Mouse (Mus musculus) hindbrain, embryonic 16.5 days (tissue): ENCODE measurements around the gene Ect2. TPM values are rescaled to one million over a fixed set of nuclear protein-coding genes. Genes with fewer than 3 reads are reported as not detected.

Experiments
- ATAC-seq: fragments of 200-750 bp; cut with Nextera tagmentation; 2 replicates; pipeline ENCODE4 v1.8.0; 2017; ENCODE audit warnings: moderate TSS enrichment, moderate library complexity
- H3K27ac ChIP-seq: fragments of 300-500 bp; sonication (generic); 2 replicates; pipeline ENCODE4 v1.5.1; 2014; ENCODE audit warnings: low read depth, mild to moderate bottlenecking, control low read depth, low read length, moderate library complexity
- H3K27me3 ChIP-seq: fragments of 300-500 bp; sonication (generic); replicated peaks from 2 replicates; pipeline ENCODE4 v1.6.1; 2014; ENCODE audit warnings: low read length; ENCODE audit not compliant: control insufficient read depth, insufficient read depth
- H3K36me3 ChIP-seq: fragments of 300-500 bp; sonication (generic); 2 replicates; pipeline ENCODE4 v1.6.1; 2014; ENCODE audit warnings: mild to moderate bottlenecking, low read length, moderate library complexity, mixed read lengths; ENCODE audit not compliant: control insufficient read depth, insufficient read depth
- H3K4me1 ChIP-seq: fragments of 300-500 bp; sonication (generic); 2 replicates; pipeline ENCODE4 v1.6.1; 2014; ENCODE audit warnings: low read depth, low read length; ENCODE audit not compliant: control insufficient read depth, insufficient read depth
- H3K4me2 ChIP-seq: fragments of 300-500 bp; sonication (generic); 2 replicates; pipeline ENCODE4 v1.6.1; 2014; ENCODE audit warnings: mild to moderate bottlenecking, low read length, control low read depth, moderate library complexity
- H3K4me3 ChIP-seq: fragments of 300-500 bp; sonication (generic); 2 replicates; pipeline ENCODE4 v1.5.1; 2014; ENCODE audit warnings: mild to moderate bottlenecking, low read length, control low read depth, moderate library complexity
- H3K9ac ChIP-seq: fragments of 300-500 bp; sonication (generic); 2 replicates; pipeline ENCODE4 v1.6.1; 2014; ENCODE audit warnings: low read depth, mild to moderate bottlenecking, control low read depth, low read length, moderate library complexity
- H3K9me3 ChIP-seq: fragments of 300-500 bp; sonication (generic); 2 replicates; pipeline ENCODE4 v1.6.1; 2014; ENCODE audit warnings: mild to moderate bottlenecking, low read length, moderate library complexity; ENCODE audit not compliant: control insufficient read depth
- WGBS: fragments of 180-500 bp; shearing (Covaris S2); extraction: QIAGEN DNeasy Blood & Tissue Kit; methylation state at CpG from one replicate; pipeline ENCODE4 v1.1.7; 2014; 5-methylcytosine and 5-hydroxymethylcytosine counted together
- polyA plus RNA-seq: library from polyadenylated mRNA; unstranded; fragments of >200 nt; fragmentation: Nextera tagmentation; extraction: Ambion mirVana; gene quantifications from 2 replicates; pipeline ENCODE4 v1.2.1, GENCODE M21; 2015

Ect2 gene
- polyA plus RNA-seq, 1 experiment from 2014 or later, result 10.5 TPM

DNA sequence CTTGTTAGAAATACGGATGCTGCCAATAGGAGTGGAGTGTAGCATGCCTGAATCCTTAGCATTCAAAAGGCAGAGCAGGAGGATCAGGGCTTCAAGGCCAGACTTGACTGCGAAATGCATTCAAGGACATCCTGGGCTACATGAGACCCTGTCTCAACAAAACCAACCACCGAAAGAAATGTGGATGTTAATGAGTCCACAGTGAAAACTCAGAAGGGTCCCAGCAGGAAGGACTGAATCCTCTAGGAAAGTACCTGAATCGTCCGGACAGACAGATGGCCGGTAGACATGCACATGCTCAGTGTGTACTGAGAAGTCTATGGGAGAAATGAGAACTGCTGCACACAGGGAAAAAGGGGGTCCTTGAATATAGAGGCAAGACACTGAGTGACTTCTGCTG is 67.5 kb downstream of the Ect2 start:
- no peaks in the 10 kb centered on the region for H3K36me3 ChIP-seq
- H3K27ac ChIP-seq, result no peak overlapping the region
- H3K27me3 ChIP-seq, result no peaks in the 10 kb centered on the region
- no peak for ATAC-seq
- no peak overlapping the region for H3K9ac ChIP-seq
- no peaks in the 10 kb centered on the region for H3K4me1 ChIP-seq
- H3K4me2 ChIP-seq, result no peak overlapping the region
- H3K9me3 ChIP-seq, result no peaks in the 10 kb centered on the region
- 97% methylated on average over 6 of the region's 6 CpGs for WGBS
- H3K4me3 ChIP-seq, result no peak overlapping the region

DNA sequence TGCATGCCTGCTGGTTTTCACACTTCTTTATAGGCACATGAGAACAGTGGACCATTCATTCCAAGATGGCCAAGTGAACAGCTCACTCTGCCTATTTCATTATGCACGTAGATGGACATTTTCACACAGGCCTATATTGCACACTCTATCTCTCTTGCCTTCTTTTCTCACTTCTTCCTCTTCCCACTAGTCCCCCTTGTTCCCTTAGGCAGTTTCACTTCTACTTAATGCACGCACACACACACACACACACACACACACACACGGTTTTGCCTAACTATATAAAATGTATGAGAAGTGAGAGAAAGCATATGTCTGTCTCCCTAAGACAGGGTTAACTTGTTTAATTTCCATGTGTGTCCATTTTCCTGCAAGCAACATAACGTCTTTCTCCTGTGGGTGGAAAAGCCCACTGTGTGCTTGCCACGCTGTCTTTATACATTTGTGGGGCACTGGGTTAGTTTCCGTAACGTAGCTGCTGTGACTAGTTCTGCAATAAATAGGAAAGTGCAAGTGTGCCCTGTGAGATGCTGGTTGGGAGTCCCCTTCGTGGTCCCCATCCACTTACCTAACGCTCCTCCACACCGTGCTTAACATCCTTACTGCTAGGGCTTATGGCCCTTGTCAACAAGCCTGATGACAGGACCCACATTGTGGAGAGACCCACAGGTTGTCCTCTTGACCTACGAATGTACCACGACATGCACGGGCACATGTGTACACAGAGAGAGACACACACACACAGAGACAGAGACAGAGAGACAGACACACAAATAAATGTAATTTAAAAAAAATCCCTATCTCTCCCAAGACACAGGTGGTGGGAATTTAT is 72.2 kb downstream of the Ect2 start:
- WGBS, result 88% methylated on average over 13 of the region's 13 CpGs
- Histone ChIP-seq H3K9me3 (no peaks in the 10 kb centered on the region), H3K4me1 (no peaks in the 10 kb centered on the region), H3K4me2 (no peak overlapping the region), H3K9ac (no peak overlapping the region), H3K27me3 (no peaks in the 10 kb centered on the region), H3K27ac (no peak overlapping the region), H3K4me3 (no peak overlapping the region), H3K36me3 (no peaks in the 10 kb centered on the region)
- ATAC-seq, result no peak

DNA sequence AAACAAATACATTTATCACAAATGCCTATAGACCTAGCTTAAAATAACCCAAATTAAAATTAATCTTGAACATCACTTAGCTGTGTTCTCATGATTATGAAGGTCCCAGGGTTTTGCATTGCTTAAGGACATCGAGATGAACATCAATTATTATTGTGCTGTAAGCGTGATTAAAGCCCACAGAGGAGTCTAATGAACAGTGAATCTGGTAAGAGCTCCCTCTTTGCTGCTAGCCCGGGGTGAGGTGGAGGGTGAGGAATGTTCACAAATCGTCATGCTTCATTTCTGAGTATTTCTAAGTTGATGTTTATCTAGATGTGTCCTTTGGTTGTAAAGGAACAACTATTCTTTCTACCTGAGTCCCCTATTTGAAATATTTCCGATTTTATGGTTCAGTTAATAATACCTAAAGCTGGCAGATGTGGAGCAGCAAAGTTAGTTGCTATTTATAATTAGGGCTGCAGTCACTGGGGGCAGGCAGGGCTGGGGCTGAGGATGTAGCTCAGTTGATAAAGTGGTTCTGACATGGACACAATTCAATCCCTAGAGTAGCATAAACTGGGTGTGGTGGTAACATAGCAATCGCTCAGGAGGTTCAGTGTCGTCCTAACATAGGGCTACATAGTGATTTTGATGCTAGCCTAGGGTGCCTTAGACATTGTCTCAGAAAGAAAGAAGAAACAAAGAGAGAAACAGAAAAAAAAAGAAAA is 73.5 kb downstream of the Ect2 start:
- H3K27ac ChIP-seq, result no peak overlapping the region
- H3K4me2 ChIP-seq, result no peak overlapping the region
- 64% methylated on average over 7 of the region's 7 CpGs for WGBS
- no peak overlapping the region for H3K9ac ChIP-seq
- no peaks in the 10 kb centered on the region for H3K4me1 ChIP-seq
- H3K36me3 ChIP-seq, result no peaks in the 10 kb centered on the region
- H3K4me3 ChIP-seq, result no peak overlapping the region
- H3K27me3 ChIP-seq, result no peaks in the 10 kb centered on the region
- H3K9me3 ChIP-seq, result no peaks in the 10 kb centered on the region
- ATAC-seq, result no peak

DNA sequence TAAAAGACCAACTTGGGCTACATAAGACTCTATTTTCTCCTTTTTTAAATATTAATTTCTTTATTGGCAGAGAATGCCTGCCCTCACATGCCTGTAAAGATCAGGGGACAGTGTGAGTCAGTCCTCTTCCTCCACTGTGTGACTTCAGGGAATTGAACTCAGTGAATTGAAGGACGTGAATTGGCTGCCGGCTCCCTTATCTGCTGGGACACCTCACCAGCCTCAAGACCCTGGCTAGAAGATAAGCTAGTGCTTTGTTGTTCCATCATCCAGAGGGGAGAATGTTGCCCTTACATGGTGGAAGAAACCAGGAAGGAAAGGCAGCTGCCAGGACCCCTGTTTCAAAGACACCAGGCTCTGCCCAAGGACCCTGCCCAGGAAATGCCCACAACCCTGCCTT is 79.8 kb downstream of the Ect2 start:
- Histone ChIP-seq H3K9me3 (no peaks in the 10 kb centered on the region), H3K9ac (no peak overlapping the region), H3K36me3 (no peaks in the 10 kb centered on the region), H3K27me3 (no peaks in the 10 kb centered on the region), H3K4me1 (no peaks in the 10 kb centered on the region), H3K4me3 (no peak overlapping the region), H3K27ac (no peak overlapping the region), H3K4me2 (no peak overlapping the region)
- no peak for ATAC-seq
- 94% methylated on average over 2 of the region's 2 CpGs for WGBS

DNA sequence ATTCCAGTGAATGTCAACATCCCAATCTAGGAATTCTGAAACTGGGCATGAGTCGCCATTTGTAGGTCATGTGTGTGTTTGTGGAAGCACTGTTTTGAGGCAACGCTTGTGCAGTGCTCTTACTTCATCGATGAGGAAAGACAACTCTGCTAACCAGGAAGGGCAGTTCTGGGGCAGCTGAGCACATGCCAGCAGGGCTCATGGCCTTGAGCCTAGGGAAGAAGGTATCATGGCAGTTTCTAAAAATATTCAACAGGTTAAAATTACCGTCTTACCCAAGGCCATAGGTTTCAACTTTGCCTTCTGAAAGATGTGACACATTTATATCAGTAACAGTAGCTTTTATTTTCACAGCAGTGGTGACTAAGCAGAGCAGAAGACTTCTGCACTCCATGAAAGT is 82.0 kb downstream of the Ect2 start:
- ATAC-seq, result no peak
- 92% methylated on average over 4 of the region's 4 CpGs for WGBS
- no peak overlapping the region for H3K4me3 ChIP-seq
- H3K9ac ChIP-seq, result no peak overlapping the region
- H3K27me3 ChIP-seq, result no peaks in the 10 kb centered on the region
- H3K27ac ChIP-seq, result no peak overlapping the region
- H3K4me2 ChIP-seq, result no peak overlapping the region
- H3K36me3 ChIP-seq, result no peaks in the 10 kb centered on the region
- H3K9me3 ChIP-seq, result no peaks in the 10 kb centered on the region
- H3K4me1 ChIP-seq, result no peaks in the 10 kb centered on the region

DNA sequence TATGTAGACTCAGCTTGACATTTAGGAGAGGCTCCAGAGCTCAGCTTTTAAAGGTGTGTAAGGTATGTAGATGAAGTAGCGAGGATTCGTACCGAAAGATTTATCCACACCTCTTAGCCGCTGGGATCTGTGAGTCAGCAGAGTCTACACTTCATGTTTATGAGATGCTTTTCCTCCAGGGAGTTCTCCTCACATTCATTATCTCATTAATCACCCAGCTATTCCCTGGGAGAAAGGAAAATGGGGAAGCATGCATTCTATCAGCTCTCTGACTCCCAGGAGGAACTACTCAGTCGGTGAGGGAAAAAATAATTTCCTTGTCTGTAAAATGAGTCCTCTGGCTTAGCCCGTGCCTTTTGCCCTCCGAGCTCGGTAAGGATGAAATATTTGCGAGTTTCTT is 83.3 kb downstream of the Ect2 start:
- Histone ChIP-seq H3K27ac (peak overlapping the region; percentile 29; the same call in 1 of the 2 replicates), H3K4me3 (no peak overlapping the region), H3K4me2 (peak overlapping the region; percentile 23; the same call in 1 of the 2 replicates), H3K9me3 (no peaks in the 10 kb centered on the region), H3K36me3 (no peaks in the 10 kb centered on the region), H3K4me1 (no peaks in the 10 kb centered on the region), H3K9ac (no peak overlapping the region), H3K27me3 (no peaks in the 10 kb centered on the region)
- ATAC-seq, result peak; percentile 24; the same call in 1 of the 2 replicates
- WGBS, result 62% methylated on average over 9 of the region's 9 CpGs

DNA sequence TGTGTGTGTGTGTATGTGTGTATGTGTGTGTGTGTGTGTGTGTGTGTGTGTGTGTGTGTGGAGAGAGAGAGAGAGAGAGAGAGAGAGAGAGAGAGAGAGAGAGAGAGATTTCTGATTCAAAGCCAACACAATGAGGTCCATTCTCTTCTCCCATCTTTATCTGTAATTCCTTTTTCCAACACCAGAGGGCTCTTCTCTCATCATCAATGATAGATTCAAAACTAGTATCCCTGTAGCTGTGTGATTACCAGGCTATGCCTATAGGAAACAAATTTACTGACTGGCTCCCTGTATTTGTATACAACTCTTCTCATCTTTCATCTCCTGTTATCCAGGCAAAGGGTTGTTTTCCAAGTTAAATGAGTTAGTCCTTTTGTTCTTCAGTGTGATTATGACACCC is 86.5 kb downstream of the Ect2 start:
- Histone ChIP-seq H3K4me2 (no peak overlapping the region), H3K4me3 (no peak overlapping the region), H3K9ac (no peak overlapping the region), H3K27me3 (no peaks in the 10 kb centered on the region), H3K9me3 (no peaks in the 10 kb centered on the region), H3K27ac (no peak overlapping the region), H3K36me3 (no peaks in the 10 kb centered on the region), H3K4me1 (no peaks in the 10 kb centered on the region)
- ATAC-seq, result no peak

DNA sequence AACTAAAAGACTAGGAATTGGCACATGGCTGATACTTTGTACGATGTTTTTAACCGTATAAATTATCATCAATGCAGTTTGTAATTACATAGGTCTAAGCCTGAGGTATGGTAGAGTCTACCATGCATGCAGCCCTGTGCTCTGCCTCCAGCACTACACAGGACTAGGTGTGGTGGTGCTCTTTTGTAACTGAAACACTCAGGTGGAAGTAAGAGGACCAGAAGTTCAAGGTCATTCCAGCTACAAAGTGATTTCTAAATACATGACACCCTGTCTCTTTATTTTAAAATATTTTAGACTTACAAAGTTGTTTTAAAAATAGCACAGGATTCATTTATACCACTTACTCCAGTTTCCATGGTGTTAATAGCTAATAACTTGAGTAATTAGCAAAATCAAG is 88.8 kb downstream of the Ect2 start:
- no peak overlapping the region for H3K27ac ChIP-seq
- no peak overlapping the region for H3K4me2 ChIP-seq
- H3K27me3 ChIP-seq, result no peaks in the 10 kb centered on the region
- no peaks in the 10 kb centered on the region for H3K4me1 ChIP-seq
- H3K4me3 ChIP-seq, result no peak overlapping the region
- H3K9ac ChIP-seq, result no peak overlapping the region
- no peak for ATAC-seq
- H3K36me3 ChIP-seq, result no peaks in the 10 kb centered on the region
- WGBS, result 89% methylated on average over 2 of the region's 2 CpGs
- no peaks in the 10 kb centered on the region for H3K9me3 ChIP-seq

DNA sequence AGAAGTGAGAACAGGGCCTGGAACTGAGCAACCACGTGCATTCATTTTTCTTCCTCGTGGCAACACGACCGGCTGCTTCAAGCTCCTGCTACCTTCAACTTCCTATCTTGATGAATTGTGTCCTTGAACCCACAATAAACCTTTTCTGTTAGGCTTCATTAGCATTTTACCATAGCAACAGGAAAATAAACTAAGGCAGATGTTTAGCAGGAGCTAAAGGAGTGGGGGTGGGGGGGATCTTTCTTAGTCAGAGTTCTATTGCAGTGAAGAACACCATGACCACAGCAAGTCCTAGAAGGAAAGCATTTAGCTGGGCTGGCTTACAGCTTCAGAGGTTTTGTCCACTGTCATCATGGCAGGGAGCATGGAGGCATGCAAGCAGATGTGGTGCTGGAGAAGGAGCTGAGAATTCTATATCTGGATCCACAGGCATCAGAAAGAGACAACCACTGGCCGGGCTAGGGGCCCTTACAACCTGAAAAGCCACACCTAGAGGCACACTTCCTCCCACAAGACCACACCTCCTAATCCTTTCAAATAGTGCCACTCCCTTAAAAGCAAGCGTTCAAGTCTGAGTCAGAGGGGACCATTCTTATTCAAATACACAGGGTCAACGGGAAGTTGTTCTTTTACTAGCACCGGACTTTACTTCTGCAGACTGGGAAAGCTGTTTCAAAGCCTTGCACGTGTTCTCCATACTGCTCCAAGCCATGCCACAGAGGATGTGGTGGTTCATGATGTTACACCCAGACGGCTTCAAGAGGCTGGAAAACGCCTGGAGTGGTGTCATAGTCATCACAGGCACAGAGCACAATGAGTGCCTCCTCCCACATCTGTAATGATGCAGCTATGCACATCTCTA is 90.0 kb downstream of the Ect2 start:
- Histone ChIP-seq H3K4me2 (no peak overlapping the region), H3K9ac (no peak overlapping the region), H3K4me3 (no peak overlapping the region), H3K4me1 (no peaks in the 10 kb centered on the region), H3K27me3 (no peaks in the 10 kb centered on the region), H3K9me3 (no peaks in the 10 kb centered on the region), H3K36me3 (no peaks in the 10 kb centered on the region), H3K27ac (no peak overlapping the region)
- 69% methylated on average over 11 of the region's 11 CpGs for WGBS
- ATAC-seq, result no peak
